Mouse (Mus musculus) kidney, postnatal 36 days (tissue): ENCODE measurements around the gene Pla2g3.

ENCODE experiments used
- DNase-seq, 2 experiments: peaks; one replicate each; pipeline ENCODE4 v3.0.0; 2021 to 2022; ENCODE audit warnings: mixed read lengths in 2 of 2

The Pla2g3 gene

DNA sequence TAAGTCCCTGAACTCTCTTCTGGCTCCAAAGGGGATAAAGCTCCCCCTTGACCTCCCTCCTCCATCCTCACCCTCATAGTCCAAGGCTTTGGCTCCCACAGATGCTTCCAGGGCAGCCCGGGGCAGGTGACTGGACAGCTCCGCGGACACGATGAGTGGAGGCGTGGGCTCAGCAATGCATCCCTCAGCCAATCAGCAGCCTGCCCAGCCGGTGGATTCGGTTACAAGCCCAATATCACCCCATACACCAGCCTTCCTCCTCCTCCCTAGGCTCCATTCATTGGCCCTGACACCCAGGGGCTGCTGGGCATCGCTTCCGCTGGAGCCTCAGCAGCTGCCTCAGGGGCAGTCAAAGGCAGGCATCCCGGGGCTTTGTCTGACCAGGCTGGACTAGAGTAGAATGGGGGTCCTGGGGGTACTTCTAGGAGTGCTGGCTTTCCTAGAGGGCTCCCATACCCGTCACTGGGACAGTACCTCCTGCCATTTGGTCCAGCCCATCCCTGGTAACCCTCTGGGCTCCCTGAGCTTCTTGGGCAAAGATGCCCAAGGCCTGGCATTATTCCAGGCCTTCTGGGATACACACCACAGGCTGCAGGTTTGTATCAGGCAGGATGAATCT lies at the start of gene Pla2g3:
Gene Pla2g3 (plus strand): TSS at position 333 of the 619 bp plus-strand sequence.
- DNase-seq, result no peak

- peak; percentile 61 to 65 for DNase-seq
Measured at GRCm38 (mm10) chr11:3441696-3442443, 46.2 kb upstream of the Pla2g3 start.

GRCm38 (mm10) chr11:3442677-3443076 lies 45.4 kb upstream of the Pla2g3 start:
- DNase-seq, result no peak

GRCm38 (mm10) chr11:3443091-3443490 lies 45.0 kb upstream of the Pla2g3 start:
- no peak for DNase-seq

DNA sequence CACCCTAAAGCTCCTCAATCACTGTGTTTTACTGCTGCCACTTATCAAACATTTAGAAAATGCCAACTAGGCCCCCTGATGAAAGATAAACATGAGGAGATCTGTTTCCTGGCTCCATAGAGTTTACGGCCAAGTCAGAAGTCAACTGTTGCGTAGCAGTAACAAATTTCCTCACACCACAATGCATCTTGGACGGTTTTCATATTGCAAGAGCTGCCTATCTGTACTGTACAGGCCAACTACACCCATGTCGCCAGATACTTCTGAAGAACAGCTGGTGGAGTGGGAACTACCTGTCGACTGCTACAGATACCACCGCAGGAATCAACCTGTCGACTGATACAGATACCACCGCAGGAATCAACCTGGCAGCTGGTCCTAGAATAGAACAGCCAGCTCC lies 43.2 kb upstream of the Pla2g3 start:
- DNase-seq, result no peak

- DNase-seq, result peak; percentile 42 to 72
Measured at GRCm38 (mm10) chr11:3451701-3452163, 36.4 kb upstream of the Pla2g3 start.

- DNase-seq, result peak; percentile 96 to 97
Measured at GRCm38 (mm10) chr11:3452167-3452639, 35.9 kb upstream of the Pla2g3 start, which contains the start of gene Rnf185. TSS of gene Rnf185 (minus strand) at chr11:3452363.

- DNase-seq, result peak; percentile 25 to 56
Measured at GRCm38 (mm10) chr11:3452769-3453168, 35.3 kb upstream of the Pla2g3 start.

DNA sequence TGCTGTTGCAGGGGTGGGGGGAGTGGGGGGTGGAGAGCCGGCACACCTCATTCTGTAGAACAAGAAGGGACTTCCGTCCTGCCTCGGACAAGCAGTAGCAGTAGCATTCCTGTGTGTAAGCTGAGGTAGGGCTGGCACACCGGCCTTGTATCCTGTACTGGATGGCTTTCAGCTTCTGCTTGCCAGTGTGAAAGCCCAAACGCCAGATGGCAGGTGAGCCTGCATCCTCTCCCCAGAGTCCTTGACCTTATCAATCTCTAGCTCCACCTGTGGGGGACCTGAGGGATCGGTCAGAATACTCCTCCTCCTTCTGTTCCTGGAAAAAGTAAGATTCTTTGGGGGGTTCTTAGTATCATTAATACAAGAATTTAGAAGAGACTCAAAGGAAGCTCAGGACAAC lies 34.6 kb upstream of the Pla2g3 start:
- DNase-seq, result peak; percentile 30 to 53

GRCm38 (mm10) chr11:3454506-3454905 lies 33.6 kb upstream of the Pla2g3 start:
- DNase-seq, result no peak

- peak; percentile 73 to 89 for DNase-seq
Measured at GRCm38 (mm10) chr11:3456354-3456753, 31.7 kb upstream of the Pla2g3 start.

- DNase-seq, result peak; percentile 67 to 72
Measured at GRCm38 (mm10) chr11:3458428-3459104, 29.5 kb upstream of the Pla2g3 start.

DNA sequence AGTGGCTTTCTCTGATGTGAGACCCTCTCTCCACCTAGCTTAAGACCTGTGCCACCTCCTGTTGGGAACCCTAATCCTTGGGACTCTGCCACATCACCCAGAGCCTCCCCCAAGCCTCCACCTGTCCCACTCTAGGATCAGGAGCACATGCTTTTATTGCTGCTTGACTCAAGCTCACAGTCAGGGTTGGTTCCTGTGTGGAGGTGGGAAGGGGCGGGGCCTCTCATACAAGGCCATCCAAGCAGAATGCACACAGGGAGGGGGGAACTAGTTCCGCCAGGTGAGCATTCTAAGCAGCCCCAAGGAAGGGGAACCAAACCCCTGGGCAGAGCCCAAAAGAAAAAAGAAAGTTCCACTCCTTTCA lies 29.0 kb upstream of the Pla2g3 start:
- peak; percentile 41 to 60 for DNase-seq

DNA sequence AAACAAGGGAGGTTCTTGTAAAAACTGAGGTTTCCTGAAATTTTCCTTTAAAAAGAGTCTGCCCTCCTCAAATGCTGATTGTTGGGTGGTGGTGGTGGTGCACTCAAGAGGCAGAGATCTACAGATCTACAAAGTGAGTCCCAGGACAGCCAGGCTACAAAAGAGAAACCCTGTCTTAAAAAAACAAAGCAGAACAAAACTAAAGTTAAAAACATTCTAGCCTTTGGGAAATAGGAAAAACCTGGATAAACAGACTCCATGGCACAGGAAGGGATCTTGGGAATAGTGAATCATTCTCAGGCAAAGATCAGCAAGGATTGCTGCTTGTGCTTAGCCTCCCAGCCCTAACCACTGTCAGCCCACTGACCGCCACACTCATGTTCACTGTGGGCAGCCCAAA lies 25.2 kb upstream of the Pla2g3 start:
- DNase-seq, result no peak

DNA sequence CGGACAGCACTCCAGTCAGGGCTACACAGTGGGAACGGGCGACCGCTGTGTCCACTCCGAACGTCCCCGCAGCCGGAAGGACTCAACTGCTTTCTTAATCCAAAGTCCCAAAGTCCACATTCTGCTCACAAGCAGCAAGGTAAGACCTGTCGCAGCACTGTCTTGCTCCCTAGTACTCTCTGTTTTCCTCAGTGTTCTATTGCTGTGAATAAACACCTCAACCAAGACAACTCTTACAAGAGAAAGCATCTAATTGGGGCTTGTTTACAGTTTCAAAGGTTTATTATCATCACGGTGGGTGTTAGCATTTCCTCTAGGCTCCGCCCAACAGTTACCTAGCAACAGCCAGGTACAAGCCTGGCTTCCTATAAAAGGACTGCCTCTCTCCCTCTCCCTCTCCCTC lies 16.6 kb upstream of the Pla2g3 start:
- DNase-seq, result peak; percentile 67 to 70

DNA sequence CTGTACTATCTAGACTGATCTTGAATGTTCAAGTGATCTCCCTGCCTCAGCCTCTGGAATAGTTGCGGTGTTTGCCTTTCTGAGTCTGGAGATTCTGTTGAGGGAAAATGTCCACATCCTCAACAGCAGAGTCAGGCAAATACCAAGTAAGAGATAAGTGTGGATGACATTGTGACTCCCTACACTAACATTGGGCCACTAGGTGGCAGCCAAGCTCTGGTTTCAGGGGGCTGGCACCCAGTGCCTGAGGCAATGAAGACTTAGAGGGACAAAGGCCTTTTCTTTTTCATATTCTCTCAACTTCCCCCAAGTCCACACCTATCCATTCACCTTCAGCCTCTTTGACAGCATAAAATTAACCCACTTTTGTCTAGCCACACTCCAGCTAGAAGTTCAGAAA lies 15.6 kb upstream of the Pla2g3 start:
- DNase-seq, result peak; percentile 84 to 95

- DNase-seq, result peak; percentile 46 to 76
Measured at GRCm38 (mm10) chr11:3474480-3475115, 13.5 kb upstream of the Pla2g3 start.

GRCm38 (mm10) chr11:3475489-3475888 lies 12.6 kb upstream of the Pla2g3 start:
- DNase-seq, result no peak

- no peak for DNase-seq
Measured at GRCm38 (mm10) chr11:3483980-3484642, 4.0 kb upstream of the Pla2g3 start.

DNA sequence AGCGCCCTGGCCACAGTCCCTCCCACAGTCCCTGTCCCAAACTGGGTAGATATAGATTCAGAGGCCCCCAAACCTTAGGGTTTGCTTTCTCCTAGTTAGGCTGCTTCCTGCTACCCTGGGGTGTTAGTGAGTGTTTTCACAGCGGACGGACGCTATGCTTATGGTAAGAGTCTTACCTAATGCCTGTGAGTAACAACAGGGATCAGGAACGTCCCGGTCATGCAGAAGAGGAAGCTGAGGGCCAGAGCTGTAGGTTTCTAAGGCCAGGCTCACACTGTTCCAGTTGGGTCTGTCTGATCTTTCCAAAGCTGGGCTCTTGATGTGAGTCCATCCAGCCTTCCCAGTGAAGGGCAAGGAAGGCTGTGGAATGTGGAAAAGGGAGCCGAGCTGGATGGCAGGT lies 1.7 kb upstream of the Pla2g3 start:
- no peak for DNase-seq

- DNase-seq, result no peak
Measured at GRCm38 (mm10) chr11:3489036-3489435, 952 bp downstream of the Pla2g3 start.

DNA sequence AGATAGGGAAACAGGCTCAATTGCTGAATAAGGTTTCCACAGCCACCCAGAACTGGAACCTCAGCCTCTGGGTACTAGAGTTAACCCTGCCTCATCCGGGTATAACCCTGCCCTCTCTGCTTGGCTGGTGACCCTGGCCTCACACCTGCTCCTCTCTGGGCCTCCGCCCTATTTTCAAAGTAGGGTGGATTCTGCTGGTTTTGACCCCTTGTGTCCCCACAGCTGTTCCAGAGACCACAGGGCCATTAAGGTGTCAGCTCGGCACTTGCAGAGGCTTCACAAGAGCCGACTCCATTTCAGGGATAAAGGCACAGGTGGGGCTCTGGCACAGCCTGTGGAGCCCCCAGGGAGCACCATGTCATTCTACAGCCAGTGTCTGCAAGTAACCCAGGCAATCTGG lies 4.7 kb downstream of the Pla2g3 start:
- DNase-seq, result no peak

DNA sequence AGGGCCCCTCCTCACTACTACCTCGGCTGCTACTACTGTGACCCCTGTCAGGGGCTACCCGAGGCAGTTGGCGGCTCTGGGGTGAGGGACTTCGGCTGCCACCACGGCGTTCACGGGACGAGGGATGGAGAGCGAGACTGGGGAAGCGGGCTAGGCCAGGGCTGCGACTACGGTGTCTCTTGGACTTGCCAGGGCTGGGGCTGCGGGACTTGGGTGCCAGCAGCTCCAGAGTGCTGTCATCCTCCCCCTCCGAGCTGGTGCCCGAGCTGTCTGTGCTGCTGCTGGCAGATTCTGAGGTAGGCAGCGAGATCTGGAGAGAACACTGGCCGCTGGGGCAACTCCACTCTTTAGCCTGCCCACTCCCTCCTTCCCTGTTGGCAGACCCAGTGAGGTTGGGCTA lies 6.8 kb downstream of the Pla2g3 start:
- no peak for DNase-seq
